Mouse (Mus musculus): Measurements from ENCODE around the gene Zfp622. TPM values are rescaled to one million over a fixed set of nuclear protein-coding genes. Genes with fewer than 3 reads are reported as not detected.

The Zfp622 gene
- total RNA-seq, 2 experiments from 2014 or later = 49.4 to 50.7 TPM

Small RNAs within 50 kb of the gene (microRNA-seq; reads per million reads assigned to microRNA genes)
- 0 to 0.39 reads per million in 2 experiments for gene Mir7212

Other genes starting within 250 kb of the Zfp622 start
- 10 to 100 TPM; 33.9 to 34.5 TPM for gene Retreg1, start 141.2 kb upstream of the Zfp622 start, total RNA-seq (2021)